Mouse (Mus musculus) CH12.LX (cell line): ENCODE results near the gene Capn13.

ENCODE experiments used
- CTCF ChIP-seq, 2 experiments: IDR thresholded peaks in 1 of 2; conservative IDR thresholded peaks in 1 of 2; 2 replicates each; pipeline ENCODE4 v1.5.1; 2011 to 2012; ENCODE audit warnings: low read depth in 2 of 2, low read length in 2 of 2, improper control_type of control experiment in 1 of 2, inconsistent platforms in 1 of 2, mild to moderate bottlenecking in 1 of 2, moderate library complexity in 1 of 2
- POLR2A ChIP-seq: IDR thresholded peaks from 2 replicates; pipeline ENCODE4 v1.6.1; 2011; ENCODE audit warnings: low read depth, mild to moderate bottlenecking, improper control_type of control experiment, low read length

- TF ChIP-seq POLR2A (no peak), CTCF (conservative IDR thresholded peaks at IDR 0.05 in 1 of 2, IDR thresholded peaks at IDR 0.05 in 1 of 2; ENCODE audit: low read depth in 2 of 2, low read length in 2 of 2) (no peak)
Measured at GRCm38 (mm10) chr17:73304086-73304812, 96.4 kb downstream of the Capn13 start.
